Mouse (Mus musculus): ENCODE results near the gene Ndufb10. TPM values are rescaled to one million over a fixed set of nuclear protein-coding genes. Genes with fewer than 3 reads are reported as not detected.

Gene Ndufb10
- total RNA-seq (2017): 144 to 243 TPM (median 228 TPM) in 3 replicates

GRCm38 (mm10) chr17:24724184-24724583 is at the start of gene Ndufb10:
Gene Ndufb10 (minus strand): TSS chr17:24724478.
- peak; percentile 77 for ATAC-seq (replicated peaks; ENCODE audit: insufficient number of reproducible peaks, low FRiP score, low TSS enrichment, poor library complexity, severe bottlenecking)

- no peak for ATAC-seq (replicated peaks; ENCODE audit: insufficient number of reproducible peaks, low FRiP score, low TSS enrichment, poor library complexity, severe bottlenecking)
Observed at GRCm38 (mm10) chr17:24773241-24773640, 49.0 kb upstream of the Ndufb10 start.

- no peak for ATAC-seq (replicated peaks; ENCODE audit: insufficient number of reproducible peaks, low FRiP score, low TSS enrichment, poor library complexity, severe bottlenecking)
Observed at GRCm38 (mm10) chr17:24769146-24769545, 44.9 kb upstream of the Ndufb10 start.

- ATAC-seq (replicated peaks; ENCODE audit: insufficient number of reproducible peaks, low FRiP score, low TSS enrichment, poor library complexity, severe bottlenecking): no peak
Observed at GRCm38 (mm10) chr17:24766266-24766875, 42.1 kb upstream of the Ndufb10 start.

- ATAC-seq (replicated peaks; ENCODE audit: insufficient number of reproducible peaks, low FRiP score, low TSS enrichment, poor library complexity, severe bottlenecking): no peak
Observed at GRCm38 (mm10) chr17:24765016-24765905, 41.0 kb upstream of the Ndufb10 start.

GRCm38 (mm10) chr17:24761121-24761520 is 36.8 kb upstream of the Ndufb10 start:
- no peak for ATAC-seq (replicated peaks; ENCODE audit: insufficient number of reproducible peaks, low FRiP score, low TSS enrichment, poor library complexity, severe bottlenecking)

GRCm38 (mm10) chr17:24757394-24757793 is 33.1 kb upstream of the Ndufb10 start:
- no peak for ATAC-seq (replicated peaks; ENCODE audit: insufficient number of reproducible peaks, low FRiP score, low TSS enrichment, poor library complexity, severe bottlenecking)

- no peak for ATAC-seq (replicated peaks; ENCODE audit: insufficient number of reproducible peaks, low FRiP score, low TSS enrichment, poor library complexity, severe bottlenecking)
Observed at GRCm38 (mm10) chr17:24752415-24753394, 28.4 kb upstream of the Ndufb10 start, which contains the start of gene Hs3st6. Gene Hs3st6 (plus strand): TSS chr17:24752988.

- ATAC-seq (replicated peaks; ENCODE audit: insufficient number of reproducible peaks, low FRiP score, low TSS enrichment, poor library complexity, severe bottlenecking): no peak
Observed at GRCm38 (mm10) chr17:24751528-24751927, 27.2 kb upstream of the Ndufb10 start.

GRCm38 (mm10) chr17:24746986-24747385 is 22.7 kb upstream of the Ndufb10 start:
- no peak for ATAC-seq (replicated peaks; ENCODE audit: insufficient number of reproducible peaks, low FRiP score, low TSS enrichment, poor library complexity, severe bottlenecking)

- ATAC-seq (replicated peaks; ENCODE audit: insufficient number of reproducible peaks, low FRiP score, low TSS enrichment, poor library complexity, severe bottlenecking): peak; percentile 73
Observed at GRCm38 (mm10) chr17:24745526-24746497, 21.5 kb upstream of the Ndufb10 start.

GRCm38 (mm10) chr17:24744381-24744780 is 20.1 kb upstream of the Ndufb10 start:
- no peak for ATAC-seq (replicated peaks; ENCODE audit: insufficient number of reproducible peaks, low FRiP score, low TSS enrichment, poor library complexity, severe bottlenecking)

- no peak for ATAC-seq (replicated peaks; ENCODE audit: insufficient number of reproducible peaks, low FRiP score, low TSS enrichment, poor library complexity, severe bottlenecking)
Observed at GRCm38 (mm10) chr17:24743896-24744295, 19.6 kb upstream of the Ndufb10 start.

GRCm38 (mm10) chr17:24742307-24742706 is 18.0 kb upstream of the Ndufb10 start:
- ATAC-seq (replicated peaks; ENCODE audit: insufficient number of reproducible peaks, low FRiP score, low TSS enrichment, poor library complexity, severe bottlenecking): peak; percentile 32

GRCm38 (mm10) chr17:24739926-24740325 is 15.6 kb upstream of the Ndufb10 start:
- no peak for ATAC-seq (replicated peaks; ENCODE audit: insufficient number of reproducible peaks, low FRiP score, low TSS enrichment, poor library complexity, severe bottlenecking)

- no peak for ATAC-seq (replicated peaks; ENCODE audit: insufficient number of reproducible peaks, low FRiP score, low TSS enrichment, poor library complexity, severe bottlenecking)
Observed at GRCm38 (mm10) chr17:24738238-24738637, 14.0 kb upstream of the Ndufb10 start.

GRCm38 (mm10) chr17:24737135-24737810 is 13.0 kb upstream of the Ndufb10 start:
- ATAC-seq (replicated peaks; ENCODE audit: insufficient number of reproducible peaks, low FRiP score, low TSS enrichment, poor library complexity, severe bottlenecking): peak; percentile 37

Data from monocyte, adult 5-6 weeks (primary cell).